ENCODE assay signal across 18 mouse cellular contexts in the genomic region with DNA sequence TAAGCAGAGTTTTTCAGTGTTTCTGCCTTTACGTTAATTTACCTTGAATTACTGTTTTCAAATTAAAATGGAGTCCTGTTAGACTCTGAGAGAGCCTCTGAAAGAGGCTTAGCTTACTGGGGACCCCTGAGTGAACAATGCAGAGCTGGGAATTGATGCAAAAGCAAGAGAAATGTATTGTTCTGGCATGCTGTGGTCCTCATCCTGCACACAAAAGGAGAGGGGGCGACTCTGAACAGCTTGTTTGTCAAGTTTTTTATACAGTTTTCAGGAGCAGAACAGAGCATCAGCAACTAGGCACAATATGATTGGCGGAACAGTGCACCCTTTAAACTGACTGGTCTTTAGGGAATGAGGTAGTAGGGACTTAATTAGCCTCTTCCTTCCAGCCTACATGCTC.
"Had no signal": no experiment of that assay in that cellular context is flagged by ENCODE, and none has a peak within 500 bp of the region (broad histone marks: within the 10 kb centered on the region; RNA-seq: fewer than 3 reads in every experiment).

No protein-coding gene starts in this region.

- ATAC-seq: liver, postnatal 0 days had no signal

- H3K9ac ChIP-seq: limb, embryonic 12.5 days; liver, embryonic 13.5 days; liver, postnatal 0 days; lung, embryonic 15.5 days; neural tube, embryonic 13.5 days had no signal

- H3K27ac ChIP-seq: left cerebral cortex, adult 2 months; limb, embryonic 12.5 days; liver, embryonic 13.5 days; lung, embryonic 15.5 days; macrophage; neural tube, embryonic 13.5 days had no signal

- H3K9me3 ChIP-seq: limb, embryonic 12.5 days; liver, embryonic 13.5 days; lung, embryonic 15.5 days; megakaryocyte, embryonic 14.5 days; neural tube, embryonic 13.5 days had no signal

- H3K27me3 ChIP-seq: limb, embryonic 12.5 days; liver, embryonic 13.5 days; lung, embryonic 15.5 days; megakaryocyte, embryonic 14.5 days; neural tube, embryonic 13.5 days had no signal

- DNase-seq: kidney, adult 18-20 months; kidney, postnatal 10 days; kidney, postnatal 4 days; liver; liver, embryonic 13.5 days; liver, postnatal 0 days; lung, postnatal 14 days; retina, postnatal 1 day; right cerebral cortex, postnatal 4 days; spleen, adult 18-20 months; thymus, adult 2 months; thymus, postnatal 25 days had no signal

- H3K4me1 ChIP-seq: limb, embryonic 12.5 days; liver, embryonic 13.5 days; lung, embryonic 15.5 days; megakaryocyte, embryonic 14.5 days; neural tube, embryonic 13.5 days had no signal

- H3K36me3 ChIP-seq: limb, embryonic 12.5 days; liver, embryonic 13.5 days; lung, embryonic 15.5 days; neural tube, embryonic 13.5 days had no signal

- H3K4me3 ChIP-seq: left cerebral cortex, adult 2 months; limb, embryonic 12.5 days; liver, embryonic 13.5 days; lung, embryonic 15.5 days; megakaryocyte, embryonic 14.5 days; neural tube, embryonic 13.5 days had no signal

- H3K4me2 ChIP-seq: limb, embryonic 12.5 days; liver, embryonic 13.5 days; lung, embryonic 15.5 days; neural tube, embryonic 13.5 days had no signal
